Mouse (Mus musculus): ENCODE measurements around the gene Mrpl28.
"Not testable (repeated sequence)": the region's sequence is repeated elsewhere in the genome, so short reads cannot be mapped to it uniquely, and the experiment has no call there.

The Mrpl28 gene

DNA sequence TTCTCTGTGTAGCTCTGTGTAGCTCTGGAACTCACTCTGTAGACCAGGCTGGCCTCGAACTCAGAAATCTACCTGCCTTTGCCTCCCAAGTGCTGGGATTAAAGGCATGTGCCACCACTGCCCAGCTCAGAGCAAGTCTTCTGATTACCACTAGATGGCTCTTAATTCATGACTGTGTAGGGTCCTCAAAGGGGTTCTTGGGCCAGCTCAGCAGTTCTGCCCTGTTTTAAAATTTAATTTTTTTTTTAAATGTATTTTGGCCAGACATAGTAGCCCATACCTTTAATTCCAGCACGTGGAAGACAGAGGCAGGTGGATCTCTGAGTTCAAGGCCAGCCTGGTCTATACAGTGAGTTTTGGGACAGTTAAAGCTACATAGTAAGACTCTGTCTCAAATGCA is 51.9 kb downstream of the Mrpl28 start:
- not testable (repeated sequence) for DNase-seq (ENCODE audit: low read depth, low spot score)

Data from CD4-positive, CD25-positive, alpha-beta regulatory T cell, adult 2 months (primary cell).